Mouse (Mus musculus): ENCODE results near the gene H2-DMb1.
A peak's percentile ranks its signal among the peaks of the same experiment; 100 is the strongest.

The H2-DMb1 gene

GRCm38 (mm10) chr17:34144960-34145371, 7.9 kb upstream of the H2-DMb1 start:
- no peak for DNase-seq (ENCODE audit: low spot score)

DNA sequence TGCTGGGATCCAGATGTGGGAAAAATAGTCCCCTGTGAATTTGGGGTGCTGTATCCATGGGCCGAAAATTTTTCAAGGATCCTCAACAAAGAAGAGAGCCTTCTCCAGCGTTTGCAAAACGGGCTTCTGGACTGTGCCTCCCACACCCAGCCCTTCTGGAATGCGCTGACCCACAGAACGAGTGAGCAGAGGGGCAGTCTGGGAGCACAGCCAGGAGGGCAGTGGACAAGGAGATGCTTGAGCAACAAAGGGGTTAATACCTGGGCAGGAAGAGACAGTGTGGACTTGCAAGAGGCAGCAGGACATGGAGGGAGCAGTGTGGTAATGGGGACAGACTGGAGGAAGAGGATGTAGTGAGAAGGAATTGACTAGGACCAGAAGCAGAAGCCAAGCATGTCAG, 2.7 kb downstream of the H2-DMb1 start:
- no peak for DNase-seq (ENCODE audit: low spot score)

- DNase-seq (ENCODE audit: low spot score), result no peak
These were observed 11.5 kb downstream of the H2-DMb1 start for GRCm38 (mm10) chr17:34164202-34164895.

- no peak for DNase-seq (ENCODE audit: low spot score)
These were observed 12.3 kb downstream of the H2-DMb1 start for GRCm38 (mm10) chr17:34165033-34165730.

- peak; percentile 26 for DNase-seq (ENCODE audit: low spot score)
These were observed 16.4 kb downstream of the H2-DMb1 start for GRCm38 (mm10) chr17:34169279-34169678.

DNA sequence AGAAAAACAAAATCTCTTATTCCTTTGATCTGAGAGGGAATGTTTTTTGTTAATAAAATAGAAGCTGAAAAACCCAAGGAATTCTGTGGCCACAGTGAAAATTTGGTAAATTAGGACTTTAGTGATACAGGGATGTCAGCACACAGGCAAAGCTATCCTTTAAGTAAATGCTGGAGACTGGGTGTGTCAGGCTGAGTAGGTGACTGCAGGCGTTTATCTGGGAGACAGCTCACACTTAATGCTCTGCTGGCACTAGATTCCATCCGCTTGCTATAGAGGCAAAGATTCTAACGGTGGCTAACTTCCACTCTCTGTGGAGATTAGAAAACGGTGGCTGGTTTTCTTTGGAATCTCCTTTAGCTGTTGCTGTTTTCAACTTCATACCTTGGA, 17.6 kb downstream of the H2-DMb1 start:
- DNase-seq (ENCODE audit: low spot score), result no peak

DNA sequence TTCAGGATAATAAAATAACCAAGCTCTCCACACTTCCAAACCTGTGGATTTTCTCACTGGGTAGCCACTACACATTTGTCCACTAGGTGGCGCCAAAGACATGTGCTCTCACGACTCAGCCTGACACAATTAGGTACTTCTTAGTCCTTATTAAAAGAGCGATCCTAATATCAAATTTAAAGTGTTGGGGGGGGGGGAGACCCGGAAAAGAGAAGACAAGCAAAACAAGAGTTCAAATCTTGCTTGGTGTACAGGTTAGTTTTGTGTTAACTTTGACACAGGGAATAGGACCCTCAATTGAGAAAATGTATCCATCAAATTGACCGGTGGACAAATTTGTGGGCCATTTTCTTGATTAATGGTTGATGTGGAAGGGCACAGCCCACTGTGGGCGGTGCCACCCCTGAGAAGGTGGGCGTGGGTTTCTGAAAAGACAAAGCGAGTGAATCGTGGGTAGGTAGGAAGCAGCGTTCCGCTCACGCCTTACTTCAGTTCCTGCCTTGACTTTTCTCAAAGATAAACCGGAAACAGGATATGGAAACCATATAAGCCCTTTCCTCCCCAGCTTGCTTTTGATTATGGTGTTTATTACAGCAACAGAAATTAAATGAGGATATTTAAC, 18.1 kb downstream of the H2-DMb1 start:
- peak; percentile 82 for DNase-seq (ENCODE audit: low spot score)

- no peak for DNase-seq (ENCODE audit: low spot score)
These were observed 19.7 kb downstream of the H2-DMb1 start for GRCm38 (mm10) chr17:34172528-34172927.

GRCm38 (mm10) chr17:34174075-34174474, 21.2 kb downstream of the H2-DMb1 start:
- no peak for DNase-seq (ENCODE audit: low spot score)

DNA sequence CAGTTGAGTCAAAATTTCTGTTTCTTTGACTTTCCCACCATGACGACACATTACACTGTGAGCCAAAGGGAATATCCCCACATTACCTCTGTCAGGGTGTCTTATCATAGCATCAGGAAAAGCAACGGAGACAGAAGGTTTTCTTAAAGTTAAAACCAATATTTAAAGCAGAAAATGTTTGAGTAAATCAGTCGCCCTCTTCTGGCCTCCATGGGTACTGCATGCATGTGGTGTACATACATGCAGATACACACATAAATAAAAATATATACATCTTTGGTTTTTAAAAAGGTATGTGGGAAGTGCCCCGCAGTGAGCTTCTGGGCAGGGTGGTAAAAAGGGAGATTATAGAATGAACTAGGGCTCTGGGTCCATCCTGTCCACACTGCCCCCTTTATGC, 24.3 kb downstream of the H2-DMb1 start:
- DNase-seq (ENCODE audit: low spot score), result no peak

DNA sequence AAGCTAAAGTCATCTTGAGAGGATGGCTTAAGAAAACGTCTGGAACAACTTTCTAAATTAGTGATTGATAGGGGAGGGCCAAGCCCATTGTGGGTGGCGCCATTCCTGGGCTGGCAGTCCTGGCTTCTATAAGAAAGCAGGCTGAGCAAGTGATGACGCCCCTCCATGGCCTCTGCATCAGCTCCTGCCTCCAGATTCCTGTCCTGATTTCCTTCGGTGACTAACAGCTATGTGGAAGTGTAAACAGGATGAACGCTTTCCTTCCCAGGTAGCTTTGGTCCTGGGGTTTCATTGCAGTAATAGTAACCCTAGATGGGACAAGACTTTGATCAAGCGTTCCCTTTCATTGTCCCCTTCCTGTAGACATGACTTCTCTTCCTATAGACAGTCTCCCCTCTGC, 26.1 kb downstream of the H2-DMb1 start:
- no peak for DNase-seq (ENCODE audit: low spot score)

DNA sequence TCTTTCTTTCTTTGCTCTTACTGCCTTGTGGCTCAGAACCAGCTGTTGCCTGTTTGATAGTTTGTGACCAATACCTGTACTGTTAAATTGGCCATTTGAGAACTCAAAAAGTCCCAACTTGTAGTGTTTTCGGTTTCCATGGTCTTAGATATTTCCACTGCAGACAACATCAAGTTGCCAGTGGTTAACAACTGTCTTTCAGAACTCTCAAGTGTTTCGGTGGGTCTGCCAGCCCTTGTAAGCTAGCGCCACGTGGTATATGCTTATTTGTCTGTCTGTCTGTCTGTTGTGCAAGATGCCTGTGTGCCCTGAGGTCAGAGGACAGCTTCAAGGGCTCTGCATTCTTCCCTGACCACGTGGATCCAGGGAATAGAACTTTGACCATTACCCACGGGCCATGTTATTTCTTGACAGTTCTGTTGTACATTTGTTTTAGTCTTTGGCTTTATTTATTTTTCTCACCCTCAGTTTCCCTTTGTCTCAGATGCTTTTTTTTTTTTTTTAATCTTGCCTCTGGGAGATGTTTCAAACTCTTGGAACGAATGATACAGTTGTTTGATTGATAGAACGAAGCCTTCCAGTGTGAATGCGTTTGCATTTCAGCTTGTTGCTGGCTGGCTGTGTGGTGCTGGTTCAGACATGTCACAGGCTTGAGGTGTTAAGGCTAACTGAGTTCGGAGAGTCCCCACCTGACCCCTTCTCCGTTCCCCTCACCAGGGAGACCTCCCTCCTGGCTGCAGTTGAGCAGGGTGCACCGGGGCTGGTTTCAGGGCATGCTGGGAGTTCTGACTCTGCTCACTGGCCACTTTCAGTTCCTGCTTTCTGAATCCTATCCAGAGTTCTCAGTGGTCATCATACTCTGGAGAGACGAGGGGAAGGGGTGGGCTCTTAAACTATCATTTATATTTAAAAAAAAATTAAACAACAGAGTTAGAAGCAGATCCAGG, 27.3 kb downstream of the H2-DMb1 start:
- no peak for DNase-seq (ENCODE audit: low spot score)

DNA sequence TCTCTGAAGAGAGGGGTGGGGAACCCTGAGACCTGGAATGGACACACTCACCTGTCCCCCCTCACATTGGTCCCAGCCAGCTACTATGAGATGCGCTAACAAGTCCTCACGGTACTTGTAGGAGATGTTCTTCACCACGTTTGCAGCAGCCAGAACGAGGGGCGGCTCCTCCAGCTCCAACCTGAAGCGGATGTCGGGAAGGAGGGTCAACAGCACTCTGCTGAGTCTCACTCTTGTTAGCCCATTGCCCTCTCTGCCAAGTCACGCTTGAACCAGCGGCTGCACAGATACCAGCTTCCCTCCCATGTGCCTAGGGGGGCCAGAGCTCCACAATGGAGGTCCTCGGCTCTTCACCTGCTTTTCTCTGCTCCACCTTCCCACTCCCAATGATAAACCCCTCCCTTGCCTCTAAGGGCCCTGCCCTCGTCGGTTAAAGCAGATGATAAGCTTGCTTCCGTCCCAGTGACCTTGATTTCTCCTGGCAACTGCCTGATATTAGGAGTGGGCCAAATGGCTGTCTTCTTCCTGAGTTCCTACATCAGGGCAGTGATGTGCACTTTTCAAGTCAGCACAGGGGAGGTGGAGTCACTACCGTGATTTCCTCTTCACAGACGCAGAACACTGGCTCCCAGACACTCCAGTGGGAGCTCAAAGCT, 30.8 kb downstream of the H2-DMb1 start:
- DNase-seq (ENCODE audit: low spot score), result no peak

DNA sequence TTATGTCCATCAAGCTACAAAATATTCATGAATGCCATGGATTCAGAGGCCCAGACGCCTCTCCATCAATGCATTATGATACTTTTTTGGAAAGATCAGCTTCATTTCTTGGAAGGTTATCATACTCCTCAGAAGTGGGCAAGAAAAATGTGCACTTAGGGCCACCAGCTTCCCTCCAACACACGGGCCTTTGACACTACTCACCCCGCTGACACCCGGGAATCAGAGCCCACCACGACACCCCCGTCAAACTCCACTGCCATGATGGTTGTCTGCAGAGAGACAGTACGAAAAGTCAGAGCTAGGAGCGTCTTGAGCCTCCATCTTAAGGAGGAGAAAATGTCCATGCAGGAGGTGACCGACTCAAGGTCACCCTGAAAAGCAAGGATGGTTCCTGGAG, 32.7 kb downstream of the H2-DMb1 start:
- DNase-seq (ENCODE audit: low spot score), result no peak

DNA sequence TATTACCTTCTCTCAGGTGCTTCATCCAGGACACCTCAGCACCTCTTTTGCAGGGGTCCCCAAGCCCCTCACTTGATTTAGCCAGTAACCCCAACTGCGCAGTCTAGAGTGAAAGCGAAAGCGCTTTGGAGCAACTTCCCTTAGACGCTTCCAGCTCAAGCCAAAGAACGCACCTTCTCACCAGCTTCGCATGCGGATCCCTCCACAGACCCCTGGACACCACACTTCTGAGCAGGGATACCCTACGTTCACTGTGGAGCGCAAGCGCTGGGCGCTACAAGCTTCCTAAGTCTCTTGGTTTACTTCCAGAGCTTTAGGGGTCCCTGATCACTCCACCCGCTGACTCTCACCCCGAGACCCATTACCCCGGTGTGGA, 34.0 kb downstream of the H2-DMb1 start:
- DNase-seq (ENCODE audit: low spot score), result no peak

- peak; percentile 95 for DNase-seq (ENCODE audit: low spot score)
These were observed 34.5 kb downstream of the H2-DMb1 start, which contains the start of the genes Tap1 and Psmb9 for GRCm38 (mm10) chr17:34187261-34187916. Gene Tap1 (plus strand): TSS chr17:34187553. Gene Psmb9 (minus strand): TSS chr17:34187764.

DNA sequence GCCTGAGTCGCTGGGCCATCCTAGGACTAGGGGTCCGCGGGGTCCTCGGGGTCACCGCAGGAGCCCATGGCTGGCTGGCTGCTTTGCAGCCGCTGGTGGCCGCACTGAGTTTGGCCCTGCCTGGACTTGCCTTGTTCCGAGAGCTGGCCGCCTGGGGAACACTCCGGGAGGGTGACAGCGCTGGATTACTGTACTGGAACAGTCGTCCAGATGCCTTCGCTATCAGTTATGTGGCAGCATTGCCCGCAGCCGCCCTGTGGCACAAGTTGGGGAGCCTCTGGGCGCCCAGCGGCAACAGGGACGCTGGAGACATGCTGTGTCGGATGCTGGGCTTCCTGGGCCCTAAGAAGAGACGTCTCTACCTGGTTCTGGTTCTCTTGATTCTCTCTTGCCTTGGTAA, 35.1 kb downstream of the H2-DMb1 start:
- DNase-seq (ENCODE audit: low spot score), result peak; percentile 36

DNA sequence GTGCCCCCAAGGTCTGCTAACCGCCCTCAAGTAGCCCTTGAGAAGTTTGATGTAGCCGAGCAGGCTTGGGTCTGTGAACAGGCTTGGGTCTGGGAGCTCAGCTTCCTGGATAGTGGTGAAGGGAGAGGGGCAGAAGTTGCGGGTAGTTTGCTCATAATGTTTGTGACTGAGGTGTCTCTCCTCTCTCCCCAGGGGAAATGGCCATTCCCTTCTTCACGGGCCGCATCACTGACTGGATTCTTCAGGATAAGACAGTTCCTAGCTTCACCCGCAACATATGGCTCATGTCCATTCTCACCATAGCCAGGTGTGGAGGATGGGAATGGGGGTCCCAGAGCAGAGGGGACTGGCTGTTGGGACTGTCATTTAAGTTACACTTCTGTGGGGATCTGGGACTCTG, 36.1 kb downstream of the H2-DMb1 start:
- DNase-seq (ENCODE audit: low spot score), result no peak

DNA sequence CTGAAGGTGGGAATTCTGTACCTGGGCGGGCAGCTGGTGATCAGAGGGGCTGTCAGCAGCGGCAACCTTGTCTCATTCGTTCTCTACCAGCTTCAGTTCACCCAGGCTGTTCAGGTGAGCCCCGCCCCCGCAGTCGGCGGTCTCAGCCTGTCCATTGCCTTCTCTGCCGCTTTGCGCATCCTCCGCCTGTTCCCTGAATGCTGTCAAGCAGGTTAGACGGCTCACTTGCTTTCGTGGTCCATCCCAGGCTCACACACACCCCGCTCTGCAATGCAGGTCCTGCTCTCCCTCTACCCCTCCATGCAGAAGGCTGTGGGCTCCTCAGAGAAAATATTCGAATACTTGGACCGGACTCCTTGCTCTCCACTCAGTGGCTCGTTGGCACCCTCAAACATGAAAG, 40.0 kb downstream of the H2-DMb1 start:
- DNase-seq (ENCODE audit: low spot score), result no peak

- DNase-seq (ENCODE audit: low spot score), result no peak
These were observed 40.6 kb downstream of the H2-DMb1 start for GRCm38 (mm10) chr17:34193468-34193867.

- no peak for DNase-seq (ENCODE audit: low spot score)
These were observed 41.9 kb downstream of the H2-DMb1 start for GRCm38 (mm10) chr17:34194723-34195122.
